Mouse (Mus musculus): ENCODE data around the gene Psmd8.

The Psmd8 gene

DNA sequence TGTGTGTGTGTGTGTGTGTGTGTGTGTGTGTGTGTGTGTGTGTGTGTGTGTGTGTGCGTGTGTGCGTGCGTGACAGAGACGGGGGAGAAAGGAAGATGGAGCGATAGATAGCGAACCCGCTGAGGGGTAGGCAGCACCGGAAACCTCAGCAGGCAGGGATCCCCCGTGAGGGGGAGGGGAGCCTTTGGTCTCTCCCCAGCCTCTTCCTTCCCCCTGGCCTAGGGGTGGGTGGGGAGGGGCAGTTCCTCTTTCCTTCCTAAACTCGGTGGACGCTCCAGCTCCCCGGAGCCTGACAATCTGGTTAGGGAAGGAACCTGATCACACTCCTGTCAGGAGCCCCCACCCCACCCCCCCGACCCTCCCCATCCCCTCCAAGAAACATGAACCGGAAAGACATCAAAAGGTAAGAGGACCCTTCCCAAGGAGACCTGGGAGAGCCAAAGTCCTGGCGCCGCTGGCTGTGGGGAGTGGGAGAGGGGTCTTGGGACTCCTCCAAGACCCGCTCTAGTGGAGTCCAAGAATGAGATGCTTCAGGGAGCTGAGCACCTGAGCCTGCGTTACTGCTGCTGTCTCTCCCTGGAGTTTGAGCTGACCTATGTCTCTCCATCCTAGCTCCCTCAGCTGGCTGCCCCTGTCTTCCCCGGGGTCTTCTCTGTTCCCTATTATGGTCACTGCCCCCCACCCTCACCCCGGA is 45.7 kb downstream of the Psmd8 start, which contains the start of gene Rasgrp4:
Rasgrp4 (plus strand) TSS at position 159 of the 694 bp plus-strand sequence.
- DNase-seq (ENCODE audit: low spot score in 2 of 2) = no peak

DNA sequence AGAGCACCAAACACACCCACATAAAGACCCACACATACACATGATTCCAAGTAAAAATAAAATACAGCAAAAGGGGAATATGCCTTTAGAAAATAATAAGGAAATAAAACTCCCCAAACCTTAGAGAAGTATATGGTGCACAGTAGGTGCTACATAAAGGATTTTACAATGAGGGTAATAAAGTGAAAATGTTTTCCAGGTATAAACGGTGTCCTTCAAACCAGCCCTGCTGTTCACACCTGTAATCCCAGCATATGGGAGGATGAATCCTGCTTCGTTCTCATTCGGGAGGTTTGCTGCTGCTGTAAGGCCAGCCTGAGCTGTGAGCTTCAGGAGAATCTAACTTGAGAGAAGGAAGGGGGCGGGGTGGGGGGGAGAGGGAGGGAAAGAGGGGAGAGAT is 46.3 kb downstream of the Psmd8 start:
- DNase-seq (ENCODE audit: low spot score in 2 of 2) = no peak

DNA sequence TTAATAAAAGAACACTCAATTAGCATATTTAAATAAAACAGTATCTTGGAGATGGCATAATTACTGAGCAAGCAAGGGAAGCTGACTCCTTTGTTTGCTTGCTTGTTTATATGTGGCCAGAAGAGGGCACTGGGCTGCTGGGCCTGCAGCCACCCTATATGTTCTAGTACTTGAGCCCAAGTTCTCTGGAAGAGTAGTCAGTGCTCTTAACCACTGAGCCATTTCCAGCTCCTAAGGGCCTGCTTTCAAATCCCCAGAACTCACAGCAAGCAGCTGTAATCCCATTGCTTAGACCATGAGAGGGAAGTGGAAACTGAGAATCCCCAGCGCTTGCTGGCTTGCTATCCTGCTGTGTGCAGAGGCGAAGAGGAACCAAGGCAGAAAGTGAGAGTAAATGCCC is 51.8 kb downstream of the Psmd8 start:
- DNase-seq (ENCODE audit: low spot score in 2 of 2) = no peak

DNA sequence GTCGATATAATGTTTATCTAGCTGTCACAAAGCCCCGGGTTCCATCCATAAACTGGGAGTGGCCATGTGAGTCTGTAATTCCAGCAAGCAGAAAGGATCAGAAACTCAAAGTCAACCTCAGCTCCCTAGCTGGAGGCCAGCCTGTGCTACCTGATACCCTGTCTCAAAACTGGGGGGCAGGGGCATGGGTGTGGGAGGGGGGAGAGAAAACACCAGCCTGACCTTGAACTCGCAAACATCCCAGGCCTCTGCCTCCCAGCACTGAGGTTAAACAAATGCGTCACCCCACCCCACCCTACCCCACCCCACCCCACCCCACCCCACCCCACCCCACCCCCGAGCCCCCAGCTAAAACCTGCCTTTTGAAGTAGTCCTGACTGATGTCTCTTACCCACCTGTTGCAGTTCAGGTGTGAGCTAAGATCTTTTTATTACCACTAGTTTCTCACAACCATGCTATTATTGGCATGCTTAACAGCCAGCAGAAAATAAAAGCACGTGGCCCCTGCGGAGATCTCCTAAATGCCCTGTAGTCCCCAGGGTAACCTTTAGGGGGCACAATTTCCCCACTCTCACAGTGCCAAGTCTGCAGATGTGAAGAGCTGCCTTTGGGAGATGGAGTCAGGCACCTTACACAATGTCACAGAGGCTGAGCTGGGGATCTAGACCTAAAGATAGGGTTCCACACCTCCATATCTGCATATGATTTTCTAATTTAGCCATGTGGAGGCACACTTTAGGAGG is 54.2 kb downstream of the Psmd8 start:
- DNase-seq (ENCODE audit: low spot score in 2 of 2) = peak; percentile 20 to 50

DNA sequence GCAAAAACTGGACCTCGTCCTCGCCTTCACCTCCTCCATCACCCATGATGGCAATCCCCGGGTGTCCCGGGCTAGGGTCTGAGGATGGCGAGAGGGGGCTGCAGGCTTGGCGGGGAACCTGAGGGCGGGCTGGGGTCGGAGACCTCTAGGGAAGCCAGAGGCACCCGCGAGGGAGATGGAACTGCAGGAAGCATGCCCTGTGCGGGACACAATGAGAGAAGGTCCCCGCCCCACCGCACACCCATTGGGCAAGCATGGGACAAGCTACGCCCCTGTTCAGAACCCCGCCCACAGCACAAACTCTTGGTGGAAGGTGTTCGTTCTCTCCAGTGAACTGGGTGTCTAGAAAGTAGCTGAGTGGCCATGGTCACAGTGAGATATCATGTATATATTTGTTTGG is 55.5 kb downstream of the Psmd8 start, which contains the start of gene Ryr1:
Ryr1 (minus strand) TSS at position 210 of the 400 bp plus-strand sequence.
- DNase-seq (ENCODE audit: low spot score in 2 of 2) = no peak
